Mouse (Mus musculus) G1E (cell line): ENCODE results near the gene Hist1h2ae.
"Not testable (repeated sequence)": the region's sequence is repeated elsewhere in the genome, so short reads cannot be mapped to it uniquely, and the experiment has no call there.

ENCODE experiments used
- CTCF ChIP-seq: IDR thresholded peaks from 2 replicates; pipeline ENCODE4 v1.5.1; 2012; ENCODE audit warnings: low read depth, low read length, inconsistent platforms, mixed read lengths
- GATA1 ChIP-seq: IDR thresholded peaks from 2 replicates; pipeline ENCODE4 v1.6.1; 2012; ENCODE audit warnings: borderline replicate concordance, low read length, inconsistent platforms, mixed read lengths
- POLR2AphosphoS5 ChIP-seq: IDR thresholded peaks from 2 replicates; pipeline ENCODE4 v1.6.1; 2012; ENCODE audit warnings: low read depth, low read length, inconsistent platforms; ENCODE audit not compliant: insufficient replicate concordance
- TAL1 ChIP-seq: conservative IDR thresholded peaks from 2 replicates; pipeline ENCODE4 v1.6.1; 2012; ENCODE audit warnings: low read depth, low read length, inconsistent platforms, mixed read lengths

GRCm38 (mm10) chr13:23535137-23536075, 35.6 kb downstream of the Hist1h2ae start, which contains the start of gene Hist1h3g:
- not testable (repeated sequence) for TF ChIP-seq TAL1, CTCF, GATA1
- peak; percentile 97 for TF ChIP-seq POLR2AphosphoS5
